Mouse (Mus musculus) C2C12 (cell line): ENCODE measurements around the gene Tubb4b.

Source experiments
- CEBPB ChIP-seq: IDR thresholded peaks from one replicate; pipeline ENCODE4 v1.6.1; 2011; ENCODE audit warnings: low read depth, mild to moderate bottlenecking, control low read depth, moderate library complexity
- CTCF ChIP-seq: IDR thresholded peaks from one replicate; pipeline ENCODE4 v1.5.1; 2011; ENCODE audit not compliant: control insufficient read depth, insufficient read depth, insufficient read length
- FOSL1 ChIP-seq: IDR thresholded peaks from one replicate; pipeline ENCODE4 v1.8.0; 2011; ENCODE audit warnings: mild to moderate bottlenecking, low read length; ENCODE audit not compliant: poor library complexity, insufficient read depth, severe bottlenecking
- MAX ChIP-seq: IDR thresholded peaks from one replicate; pipeline ENCODE4 v1.6.1; 2011; ENCODE audit warnings: mild to moderate bottlenecking, control low read depth
- MYOD1 ChIP-seq: IDR thresholded peaks from one replicate; pipeline ENCODE4 v1.6.1; 2011; ENCODE audit warnings: low read depth; ENCODE audit not compliant: control insufficient read depth, insufficient read length
- MYOG ChIP-seq: IDR thresholded peaks from one replicate; pipeline ENCODE4 v1.6.1; 2011; ENCODE audit not compliant: control insufficient read depth, insufficient read length; ENCODE audit errors: extremely low read depth
- USF1 ChIP-seq: IDR thresholded peaks from one replicate; pipeline ENCODE4 v1.6.1; 2011; ENCODE audit warnings: low read depth, mild to moderate bottlenecking, control low read depth, moderate library complexity

DNA sequence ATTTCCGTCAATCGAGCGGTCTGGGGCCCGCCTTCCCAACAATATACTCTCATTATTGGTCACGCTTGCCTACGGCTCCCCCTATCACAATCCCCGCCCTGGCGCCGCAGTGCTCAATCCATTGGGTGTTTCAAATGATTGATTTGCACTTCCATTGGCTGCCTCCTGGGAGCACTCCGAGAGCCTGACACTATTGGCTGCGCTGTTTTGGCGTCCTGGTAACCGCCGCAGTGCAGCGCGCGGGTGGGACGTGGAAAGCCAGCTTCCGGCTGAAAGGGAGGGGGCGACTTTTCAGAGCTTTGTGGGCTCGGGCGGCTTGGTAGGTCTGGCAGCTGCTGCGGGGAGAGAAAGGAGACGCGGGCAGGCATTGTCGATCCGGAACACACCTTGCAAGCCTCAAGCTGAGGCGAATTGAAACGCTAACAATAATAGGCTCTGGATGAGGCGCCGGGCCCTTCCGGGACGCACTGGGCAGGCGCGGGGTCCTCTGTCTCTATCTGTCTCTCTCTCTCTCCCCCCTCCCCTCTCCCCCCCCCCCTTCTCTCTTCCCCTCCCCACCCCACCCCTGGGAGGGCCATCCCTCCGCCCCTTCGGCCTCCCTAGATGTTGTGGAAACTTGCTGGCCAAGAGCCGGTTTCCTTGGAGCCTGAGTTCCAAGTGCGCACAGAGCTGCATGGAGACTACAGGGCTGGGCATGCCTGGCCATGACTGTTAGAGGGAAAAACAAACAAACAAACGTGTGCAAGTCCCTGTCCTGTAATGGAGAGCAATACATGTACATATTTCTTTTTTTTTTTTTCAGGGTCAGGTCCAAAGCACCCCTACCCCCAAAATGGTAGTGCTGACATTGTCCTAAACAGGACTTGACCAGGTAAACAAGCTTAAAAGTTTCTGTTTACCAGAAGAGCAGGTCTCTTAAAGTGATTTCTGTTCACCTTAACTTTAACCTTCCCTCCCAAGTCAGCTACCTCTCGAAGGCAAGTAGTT, 557 bp upstream of the Tubb4b start:
- TF ChIP-seq CTCF (no peak), USF1 (no peak), FOSL1 (no peak), MAX (no peak), CEBPB (no peak), MYOG (no peak), MYOD1 (no peak)
